Mouse (Mus musculus) forebrain, postnatal 0 days (tissue): ENCODE measurements around the gene Slc43a2. TPM values are rescaled to one million over a fixed set of nuclear protein-coding genes. Genes with fewer than 3 reads are reported as not detected.

Source experiments
- ATAC-seq: fragments of 200-750 bp; cut with Nextera tagmentation; 2 replicates; pipeline ENCODE4 v1.8.0; 2017; ENCODE audit warnings: mild to moderate bottlenecking, moderate library complexity
- DNase-seq: peaks from one replicate; pipeline ENCODE4 v3.0.0-alpha.2; 2015
- H3K27ac ChIP-seq: fragments of 300-500 bp; sonication (generic); 2 replicates; pipeline ENCODE4 v1.5.1; 2014; ENCODE audit warnings: low read depth, mild to moderate bottlenecking, antibody characterized with exemption, low read length, moderate library complexity, mixed read lengths
- H3K27me3 ChIP-seq: fragments of 300-500 bp; sonication (generic); 2 replicates; pipeline ENCODE4 v1.6.1; 2014; ENCODE audit warnings: mild to moderate bottlenecking, low read length, mixed read lengths; ENCODE audit not compliant: insufficient read depth
- H3K36me3 ChIP-seq: fragments of 300-500 bp; sonication (generic); 2 replicates; pipeline ENCODE4 v1.6.1; 2014; ENCODE audit warnings: mild to moderate bottlenecking, moderate library complexity; ENCODE audit not compliant: insufficient read depth
- H3K4me1 ChIP-seq: fragments of 300-500 bp; sonication (generic); 2 replicates; pipeline ENCODE4 v1.6.1; 2014; ENCODE audit warnings: antibody characterized with exemption; ENCODE audit not compliant: insufficient read depth
- H3K4me2 ChIP-seq: fragments of 300-500 bp; sonication (generic); 2 replicates; pipeline ENCODE4 v1.6.1; 2014; ENCODE audit warnings: low read depth, mild to moderate bottlenecking, moderate library complexity
- H3K4me3 ChIP-seq: fragments of 300-500 bp; sonication (generic); 2 replicates; pipeline ENCODE4 v1.5.1; 2014; ENCODE audit warnings: low read depth, low read length, mixed read lengths
- H3K9ac ChIP-seq: fragments of 300-500 bp; sonication (generic); 2 replicates; pipeline ENCODE4 v1.6.1; 2014; ENCODE audit warnings: mild to moderate bottlenecking
- H3K9me3 ChIP-seq: fragments of 300-500 bp; sonication (generic); 2 replicates; pipeline ENCODE4 v1.6.1; 2016; ENCODE audit warnings: low read length
- CTCF ChIP-seq: sonication (generic); IDR thresholded peaks from 2 replicates; pipeline ENCODE4 v1.5.1; 2016; ENCODE audit warnings: antibody characterized with exemption, control low read depth, low read depth
- WGBS: fragments of 180-500 bp; shearing (Covaris S2); extraction: QIAGEN DNeasy Blood & Tissue Kit; methylation state at CpG from one replicate; pipeline ENCODE4 v1.1.7; 2014; 5-methylcytosine and 5-hydroxymethylcytosine counted together
- polyA plus RNA-seq: library from polyadenylated mRNA; unstranded; fragments of >200 nt; fragmentation: Nextera tagmentation; extraction: Ambion mirVana; gene quantifications from 2 replicates; pipeline ENCODE4 v1.2.1, GENCODE M21; 2015
- total RNA-seq: library from RNA; depleted of rRNA; stranded (reverse); fragments of >200 nt; gene quantifications from 2 replicates; pipeline ENCODE4 v1.2.3, GENCODE M21; 2014

The Slc43a2 gene
- total and polyA plus RNA-seq, 2 experiments from 2014 or later: 14.1 to 24.0 TPM

GRCm38 (mm10) chr11:75508162-75508561 is 23.3 kb upstream of the Slc43a2 start:
- ATAC-seq: no peak
- Histone ChIP-seq H3K4me2 (no peak overlapping the region), H3K4me3 (no peak overlapping the region), H3K27ac (no peak overlapping the region), H3K9ac (no peak overlapping the region), H3K27me3 (no peaks in the 10 kb centered on the region), H3K9me3 (no peaks in the 10 kb centered on the region), H3K4me1 (peaks cover 6% of the 10 kb centered on the region; the same call in 1 of the 2 replicates), H3K36me3 (peaks cover 52% of the 10 kb centered on the region)
- DNase-seq: no peak
- 95% methylated on average over 4 of the region's 4 CpGs for WGBS
- TF ChIP-seq CTCF: no peak

DNA sequence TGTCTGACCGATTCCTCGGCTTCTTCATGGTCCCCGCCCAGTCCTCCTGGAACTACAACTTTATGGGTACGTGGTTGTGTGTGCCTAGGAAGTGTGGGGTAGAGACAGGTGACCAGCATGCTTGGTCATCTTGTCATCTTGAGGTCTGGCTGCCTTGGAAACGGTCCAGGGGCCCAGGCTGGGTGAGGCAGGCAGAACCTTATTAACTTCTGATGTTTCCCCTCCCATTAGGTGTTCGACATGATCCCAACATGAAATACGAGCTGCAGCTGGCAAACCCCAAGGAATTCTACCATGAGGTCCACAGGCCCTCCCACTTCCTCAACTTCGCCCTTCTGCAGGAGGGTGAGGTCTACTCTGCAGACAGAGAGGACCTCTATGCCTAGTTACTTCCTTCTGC is 22.6 kb upstream of the Slc43a2 start:
- TF ChIP-seq CTCF: no peak
- DNase-seq (no peak), ATAC-seq (no peak)
- 86% methylated on average over 8 of the region's 8 CpGs for WGBS
- Histone ChIP-seq H3K9me3 (no peaks in the 10 kb centered on the region), H3K9ac (0 out of 2 replicates have a peak overlapping the region, but pooled peaks have one; percentile 4), H3K4me1 (peaks cover 6% of the 10 kb centered on the region; the same call in 1 of the 2 replicates), H3K27me3 (no peaks in the 10 kb centered on the region), H3K27ac (no peak overlapping the region), H3K4me3 (no peak overlapping the region), H3K36me3 (peaks cover 46% of the 10 kb centered on the region), H3K4me2 (no peak overlapping the region)

DNA sequence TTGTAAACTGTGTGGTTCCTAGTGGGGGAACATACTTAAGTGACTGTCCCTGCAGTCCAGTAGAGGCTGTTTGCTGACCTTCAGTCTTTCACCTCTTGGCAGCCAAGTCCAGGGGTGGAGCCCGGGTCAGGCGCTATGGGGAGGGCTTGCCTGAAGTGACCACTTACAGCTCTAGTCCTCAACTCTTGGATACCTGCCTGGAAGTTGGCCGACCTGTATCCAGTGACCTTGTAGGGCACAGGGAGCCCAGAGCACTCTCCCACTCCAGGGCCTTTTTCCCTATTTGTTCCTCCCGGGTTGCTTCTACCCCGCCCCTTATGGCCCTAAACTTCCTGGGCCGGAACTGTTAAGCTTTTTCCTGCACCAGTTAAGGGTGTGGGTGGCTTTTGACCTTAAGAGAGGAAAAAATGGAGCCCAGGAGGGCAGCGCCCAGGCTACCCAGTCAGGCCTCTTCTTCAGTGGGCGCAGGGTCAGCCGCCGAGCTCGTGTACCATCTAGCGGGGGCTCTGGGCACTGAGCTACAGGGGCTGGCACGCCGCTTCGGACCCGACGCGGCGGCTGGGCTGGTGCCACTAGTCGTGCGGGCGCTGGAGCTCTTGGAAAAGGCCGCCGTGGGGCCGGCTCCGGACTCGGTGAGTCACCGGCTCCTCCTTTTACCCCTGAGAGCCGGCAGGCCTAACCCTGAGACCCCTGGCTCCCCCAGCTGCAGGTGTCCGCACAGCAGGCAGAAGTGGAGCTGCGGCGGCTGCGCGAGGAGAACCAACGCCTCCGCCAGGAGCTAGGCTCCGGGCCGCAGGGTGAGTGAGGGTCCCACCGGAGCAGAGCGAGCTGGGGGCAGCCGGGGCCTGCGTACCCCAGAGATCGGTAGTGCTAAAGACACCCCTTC is 21.5 kb upstream of the Slc43a2 start, which contains the start of gene Rilp:
TSS of gene Rilp (plus strand) at position 354 of the 886 bp plus-strand sequence.
- peak; percentile 76 for ATAC-seq

GRCm38 (mm10) chr11:75510627-75510993 is 20.9 kb upstream of the Slc43a2 start:
- H3K27me3 ChIP-seq: no peaks in the 10 kb centered on the region
- H3K9ac ChIP-seq: peak overlapping the region; percentile 77
- DNase-seq: peak; percentile 93
- peak; percentile 95 for ATAC-seq
- peak overlapping the region; percentile 57 for H3K4me3 ChIP-seq
- peak overlapping the region; percentile 97 for H3K4me2 ChIP-seq
- H3K9me3 ChIP-seq: no peaks in the 10 kb centered on the region
- peaks cover 6% of the 10 kb centered on the region; the same call in 1 of the 2 replicates for H3K4me1 ChIP-seq
- H3K27ac ChIP-seq: peak overlapping the region; percentile 79
- peaks cover 29% of the 10 kb centered on the region for H3K36me3 ChIP-seq
- WGBS: 3% methylated on average over 24 of the region's 24 CpGs
- peak; percentile 94 for TF ChIP-seq CTCF

More for the DNA sequence above, 21.5 kb upstream of the Slc43a2 start, which contains the start of gene Rilp:
- Histone ChIP-seq H3K27me3 (no peaks in the 10 kb centered on the region), H3K9me3 (no peaks in the 10 kb centered on the region), H3K27ac (peak within 1 kb of the TSS; percentile 79), H3K4me2 (peak within 1 kb of the TSS; percentile 97), H3K9ac (peak within 1 kb of the TSS; percentile 77), H3K4me3 (peak within 1 kb of the TSS; percentile 57), H3K36me3 (peaks cover 35% of the 10 kb centered on the region), H3K4me1 (peaks cover 6% of the 10 kb centered on the region; the same call in 1 of the 2 replicates)
- peak; percentile 44 for TF ChIP-seq CTCF
- 2% methylated on average over 43 of the region's 43 CpGs for WGBS
- peak; percentile 73 for DNase-seq

- 79% methylated on average over 6 of the region's 6 CpGs for WGBS
- Histone ChIP-seq H3K9me3 (no peaks in the 10 kb centered on the region), H3K9ac (no peak overlapping the region), H3K4me1 (peaks cover 6% of the 10 kb centered on the region; the same call in 1 of the 2 replicates), H3K27ac (0 out of 2 replicates have a peak overlapping the region, but pooled peaks have one; percentile 79), H3K27me3 (no peaks in the 10 kb centered on the region), H3K4me3 (no peak overlapping the region), H3K4me2 (no peak overlapping the region), H3K36me3 (peaks cover 23% of the 10 kb centered on the region)
- no peak for ATAC-seq
- no peak for DNase-seq
- no peak for TF ChIP-seq CTCF
These were observed 20.3 kb upstream of the Slc43a2 start for GRCm38 (mm10) chr11:75511213-75511612.

DNA sequence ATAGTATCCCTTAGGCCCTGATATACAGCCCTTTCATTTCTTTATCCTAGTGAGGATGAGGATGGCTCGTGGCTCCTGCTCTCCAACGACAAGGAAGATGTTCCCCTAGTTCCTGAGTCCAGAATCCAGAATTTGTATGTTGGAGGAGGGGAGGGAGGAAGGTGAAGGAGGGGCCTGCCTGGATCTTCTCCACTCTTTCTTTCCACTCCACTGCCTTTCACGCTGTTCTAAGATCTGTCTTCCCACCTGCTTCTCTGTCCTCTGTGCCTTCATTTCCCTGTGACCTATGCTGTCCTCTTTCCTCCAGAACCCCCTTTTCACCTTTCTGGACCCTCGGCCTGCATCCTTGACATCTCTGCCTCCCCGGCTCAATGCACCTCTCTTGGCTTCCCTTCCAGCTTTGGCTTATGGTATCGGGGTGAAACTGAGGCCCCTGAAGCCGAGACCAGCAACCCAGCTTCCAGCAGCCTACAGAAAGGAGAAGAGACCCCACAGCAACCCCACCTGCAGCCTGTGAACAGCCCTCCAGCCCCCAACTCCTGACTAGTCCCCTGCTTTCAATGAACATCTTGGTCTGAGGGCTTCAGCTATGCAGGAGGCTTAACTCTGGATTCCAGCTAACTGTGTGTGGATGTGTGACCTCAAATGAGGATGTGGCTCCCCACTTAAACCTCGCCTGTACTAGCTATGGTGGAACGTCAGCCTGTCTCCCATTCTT is 19.0 kb upstream of the Slc43a2 start:
- no peak for DNase-seq
- ATAC-seq: no peak
- no peaks in the 10 kb centered on the region for H3K27me3 ChIP-seq
- H3K9ac ChIP-seq: no peak overlapping the region
- no peaks in the 10 kb centered on the region for H3K9me3 ChIP-seq
- H3K36me3 ChIP-seq: peaks cover 18% of the 10 kb centered on the region
- H3K27ac ChIP-seq: no peak overlapping the region
- H3K4me2 ChIP-seq: no peak overlapping the region
- H3K4me3 ChIP-seq: no peak overlapping the region
- TF ChIP-seq CTCF: no peak
- WGBS: 83% methylated on average over 9 of the region's 9 CpGs
- H3K4me1 ChIP-seq: peaks cover 6% of the 10 kb centered on the region; the same call in 1 of the 2 replicates
